Mouse (Mus musculus) adipocyte (in vitro differentiated cells): ENCODE measurements at regions not wholly inside any gene's neighbourhood (a gene's known extent, or its start where the extent isn't known, plus 50 kb on each side); places are given as distances from the start of the nearest gene placed in this dataset.
A peak's percentile ranks its signal among the peaks of the same experiment; 100 is the strongest.

Experiments
- DNase-seq: peaks from one replicate; pipeline ENCODE4 v3.0.0-alpha.2; 2016; ENCODE audit warnings: low spot score

DNA sequence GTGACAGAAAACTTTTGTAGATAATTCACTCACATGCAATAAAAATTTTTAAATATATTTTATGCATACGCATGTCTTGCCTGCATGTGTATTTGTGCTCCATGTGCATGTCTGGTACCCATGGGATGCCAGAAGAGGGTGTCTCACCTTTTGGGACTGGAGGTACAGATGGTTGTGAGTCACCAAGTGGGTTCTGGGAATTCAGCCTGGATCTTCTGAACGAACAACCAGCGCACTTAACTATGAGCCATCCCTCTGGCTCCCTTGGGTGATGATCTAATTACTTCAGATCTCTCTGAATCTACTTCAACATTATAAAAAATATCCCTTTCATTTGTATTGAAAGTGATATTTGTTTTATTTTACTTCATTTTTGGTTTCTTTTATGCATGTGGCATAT, 55.8 kb upstream of the Atp2c1 start:
- no peak for DNase-seq

DNA sequence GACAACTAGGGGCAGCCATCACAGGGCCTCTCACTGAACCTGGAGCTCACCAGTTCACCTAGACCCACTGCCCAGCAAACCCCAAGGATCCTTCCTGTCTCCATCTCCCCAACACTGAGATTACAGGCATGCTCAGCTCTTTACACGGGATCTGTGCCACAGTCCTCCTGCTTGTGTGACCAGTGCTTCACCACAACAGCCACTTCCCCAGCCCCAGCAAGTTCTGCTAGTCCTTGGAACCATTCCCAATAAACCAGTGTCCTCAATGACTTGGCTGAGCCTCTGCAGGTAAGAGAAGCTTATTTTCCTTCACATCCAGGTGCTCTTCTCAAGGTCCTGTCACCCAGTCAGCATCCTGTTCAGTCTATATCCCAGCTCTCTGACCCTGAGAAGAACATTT, 52.5 kb upstream of the Atp2c1 start:
- DNase-seq, result peak; percentile 59
